Mouse (Mus musculus) forebrain, embryonic 15.5 days (tissue): ENCODE results near the gene 1700025G04Rik. TPM values are rescaled to one million over a fixed set of nuclear protein-coding genes. Genes with fewer than 3 reads are reported as not detected.

ENCODE experiments used
- ATAC-seq: fragments of 200-750 bp; cut with Nextera tagmentation; replicated peaks from 2 replicates; pipeline ENCODE4 v1.8.0; 2017; ENCODE audit warnings: mild to moderate bottlenecking, moderate TSS enrichment, moderate library complexity
- H3K27ac ChIP-seq: fragments of 300-500 bp; sonication (generic); replicated peaks from 2 replicates; pipeline ENCODE4 v1.5.1; 2015; ENCODE audit warnings: mild to moderate bottlenecking, inconsistent platforms
- H3K27me3 ChIP-seq: fragments of 300-500 bp; sonication (generic); 2 replicates; pipeline ENCODE4 v1.6.1; 2015; ENCODE audit warnings: inconsistent platforms
- H3K36me3 ChIP-seq: fragments of 300-500 bp; sonication (generic); 2 replicates; pipeline ENCODE4 v1.6.1; 2015; ENCODE audit warnings: mild to moderate bottlenecking, inconsistent platforms
- H3K4me1 ChIP-seq: fragments of 300-500 bp; sonication (generic); 2 replicates; pipeline ENCODE4 v1.6.1; 2015; ENCODE audit warnings: inconsistent platforms
- H3K4me2 ChIP-seq: fragments of 300-500 bp; sonication (generic); replicated peaks from 2 replicates; pipeline ENCODE4 v1.6.1; 2015; ENCODE audit warnings: mild to moderate bottlenecking, inconsistent platforms
- H3K4me3 ChIP-seq: fragments of 300-500 bp; sonication (generic); 2 replicates; pipeline ENCODE4 v1.5.1; 2015; ENCODE audit warnings: mild to moderate bottlenecking, inconsistent platforms
- H3K9ac ChIP-seq: fragments of 300-500 bp; sonication (generic); replicated peaks from 2 replicates; pipeline ENCODE4 v1.6.1; 2015; ENCODE audit warnings: mild to moderate bottlenecking, inconsistent platforms
- H3K9me3 ChIP-seq: fragments of 300-500 bp; sonication (generic); 2 replicates; pipeline ENCODE4 v1.6.1; 2016; ENCODE audit warnings: inconsistent platforms
- WGBS: fragments of 180-500 bp; shearing (Covaris S2); methylation state at CpG from one replicate; pipeline ENCODE4 v1.1.7; 2015; ENCODE audit warnings: mixed read lengths; 5-methylcytosine and 5-hydroxymethylcytosine counted together
- polyA plus RNA-seq: library from polyadenylated mRNA; unstranded; fragments of >200 nt; fragmentation: Nextera tagmentation; extraction: Ambion mirVana; gene quantifications from 2 replicates; pipeline ENCODE4 v1.2.1, GENCODE M21; 2015

Gene 1700025G04Rik
- polyA plus RNA-seq, 1 experiment from 2014 or later, result 41.2 TPM

DNA sequence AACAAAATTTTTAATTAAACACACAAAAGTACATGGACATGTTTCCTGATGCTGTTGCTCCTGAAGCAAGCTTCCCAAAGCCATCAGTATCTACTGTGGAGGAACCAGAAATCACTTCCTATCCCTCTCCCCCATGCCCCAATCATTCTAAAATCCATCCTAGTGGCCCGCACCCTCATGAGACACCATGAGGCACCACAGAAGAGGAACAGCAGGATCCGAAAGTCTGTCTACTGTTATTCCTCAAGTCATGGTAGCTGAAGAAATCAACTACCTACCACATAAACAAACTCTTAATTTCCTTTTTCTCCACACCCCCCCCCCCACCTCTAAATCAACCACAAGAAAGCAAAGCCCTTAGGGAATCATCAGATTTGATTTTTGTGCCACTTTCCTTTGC is 46.5 kb downstream of the 1700025G04Rik start:
- no peak for ATAC-seq
- Histone ChIP-seq H3K4me2 (no peak overlapping the region), H3K27ac (no peak overlapping the region), H3K4me1 (peaks cover 10% of the 10 kb centered on the region; the same call in 1 of the 2 replicates), H3K4me3 (no peak overlapping the region), H3K36me3 (no peaks in the 10 kb centered on the region), H3K27me3 (no peaks in the 10 kb centered on the region), H3K9me3 (no peaks in the 10 kb centered on the region), H3K9ac (no peak overlapping the region)
- WGBS, result 97% methylated on average over 2 of the region's 2 CpGs

DNA sequence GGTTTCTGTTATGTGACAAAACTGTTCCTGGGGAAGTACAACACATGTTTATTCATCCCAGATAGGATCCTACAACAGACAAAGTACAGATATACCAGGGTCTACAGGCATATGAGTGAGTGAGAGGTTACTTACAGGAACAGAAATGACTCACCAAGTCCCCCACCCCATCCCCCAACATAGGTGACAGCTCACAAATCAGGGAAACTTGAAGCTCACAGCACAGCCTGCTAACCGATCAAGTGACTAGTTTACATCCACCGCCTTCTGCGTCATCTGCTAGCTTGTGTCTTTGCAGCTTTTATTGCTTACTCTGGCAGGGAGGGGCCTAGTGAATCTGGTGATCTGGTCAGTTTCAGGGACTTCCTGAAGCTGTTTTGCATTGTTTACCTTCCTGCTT is 47.5 kb downstream of the 1700025G04Rik start:
- Histone ChIP-seq H3K36me3 (no peaks in the 10 kb centered on the region), H3K9ac (no peak overlapping the region), H3K9me3 (no peaks in the 10 kb centered on the region), H3K27me3 (no peaks in the 10 kb centered on the region), H3K27ac (no peak overlapping the region), H3K4me1 (peaks cover 11% of the 10 kb centered on the region), H3K4me3 (no peak overlapping the region), H3K4me2 (no peak overlapping the region)
- ATAC-seq, result no peak
- 75% methylated on average over 3 of the region's 3 CpGs for WGBS

DNA sequence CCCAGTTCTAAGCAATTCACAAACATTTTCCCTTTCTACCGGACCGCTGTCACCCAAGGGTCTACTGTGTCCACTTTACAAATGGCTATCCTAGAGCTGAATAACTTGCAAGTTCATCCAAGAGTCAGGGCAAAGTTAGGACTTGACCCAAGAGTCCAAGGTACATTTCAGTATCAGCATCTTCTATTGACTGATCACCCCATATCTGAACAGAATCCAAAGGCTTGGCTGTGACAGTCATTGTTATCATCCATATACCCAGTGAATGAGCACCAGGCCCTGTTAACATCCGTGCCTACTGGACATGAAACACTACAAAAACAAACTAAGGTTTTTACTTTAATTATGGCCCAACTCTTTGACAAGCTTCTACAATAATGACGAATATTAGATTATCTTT is 48.9 kb downstream of the 1700025G04Rik start:
- Histone ChIP-seq H3K4me3 (no peak overlapping the region), H3K27me3 (no peaks in the 10 kb centered on the region), H3K4me2 (no peak overlapping the region), H3K9ac (no peak overlapping the region), H3K9me3 (no peaks in the 10 kb centered on the region), H3K36me3 (no peaks in the 10 kb centered on the region), H3K27ac (no peak overlapping the region), H3K4me1 (peaks cover 5% of the 10 kb centered on the region; the same call in 1 of the 2 replicates)
- ATAC-seq, result no peak
- 89% methylated on average over 4 of the region's 4 CpGs for WGBS

DNA sequence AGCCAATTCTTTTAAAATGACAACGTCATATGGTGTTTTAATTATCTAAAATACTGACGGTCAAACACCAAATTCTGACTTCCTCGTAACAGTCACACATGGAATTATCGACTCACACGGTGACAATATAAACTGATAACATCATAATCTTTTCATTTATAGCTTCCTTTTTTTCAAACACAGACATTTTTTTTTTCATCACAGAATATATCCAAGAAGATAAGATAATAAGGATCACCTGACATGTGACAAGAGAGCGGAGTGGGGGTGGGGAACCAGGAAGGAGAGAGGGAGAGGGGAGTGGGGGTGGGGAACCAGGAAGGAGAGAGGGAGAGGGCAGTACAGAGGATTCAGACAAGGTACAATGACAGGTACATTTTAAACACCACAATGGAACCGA is 49.9 kb downstream of the 1700025G04Rik start:
- peaks cover 5% of the 10 kb centered on the region; the same call in 1 of the 2 replicates for H3K4me1 ChIP-seq
- no peaks in the 10 kb centered on the region for H3K36me3 ChIP-seq
- ATAC-seq, result no peak

DNA sequence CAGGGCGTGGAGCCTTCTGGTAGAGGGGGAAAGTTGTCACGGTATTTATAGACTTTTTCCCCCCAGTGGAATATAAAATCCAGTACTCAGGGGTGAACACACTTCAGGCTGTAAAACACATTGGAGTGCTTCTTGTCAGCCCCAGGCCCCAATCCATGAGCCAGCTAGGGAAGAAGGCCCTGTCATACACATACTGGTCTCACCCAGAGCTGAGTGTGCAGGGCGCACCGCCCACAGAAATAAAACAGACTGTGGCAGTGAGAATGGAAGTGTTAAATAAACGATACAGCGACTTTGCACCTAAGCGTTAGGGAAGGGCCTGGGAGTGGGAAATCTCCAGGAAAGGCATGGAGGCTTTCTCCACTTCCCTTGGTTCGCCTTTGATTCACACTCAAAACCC is 50.3 kb downstream of the 1700025G04Rik start:
- no peak for ATAC-seq
- WGBS, result 82% methylated on average over 8 of the region's 8 CpGs
- H3K36me3 ChIP-seq, result no peaks in the 10 kb centered on the region
- no peak overlapping the region for H3K27ac ChIP-seq
- H3K4me2 ChIP-seq, result no peak overlapping the region
- no peak overlapping the region for H3K4me3 ChIP-seq
- H3K9ac ChIP-seq, result no peak overlapping the region
- no peaks in the 10 kb centered on the region for H3K9me3 ChIP-seq
- no peaks in the 10 kb centered on the region for H3K27me3 ChIP-seq
- peaks cover 8% of the 10 kb centered on the region; the same call in 1 of the 2 replicates for H3K4me1 ChIP-seq

More for the DNA sequence above, 49.9 kb downstream of the 1700025G04Rik start:
- H3K27ac ChIP-seq, result no peak overlapping the region
- no peaks in the 10 kb centered on the region for H3K9me3 ChIP-seq
- H3K4me2 ChIP-seq, result no peak overlapping the region
- WGBS, result 74% methylated on average over 7 of the region's 7 CpGs
- no peaks in the 10 kb centered on the region for H3K27me3 ChIP-seq
- no peak overlapping the region for H3K9ac ChIP-seq
- no peak overlapping the region for H3K4me3 ChIP-seq

DNA sequence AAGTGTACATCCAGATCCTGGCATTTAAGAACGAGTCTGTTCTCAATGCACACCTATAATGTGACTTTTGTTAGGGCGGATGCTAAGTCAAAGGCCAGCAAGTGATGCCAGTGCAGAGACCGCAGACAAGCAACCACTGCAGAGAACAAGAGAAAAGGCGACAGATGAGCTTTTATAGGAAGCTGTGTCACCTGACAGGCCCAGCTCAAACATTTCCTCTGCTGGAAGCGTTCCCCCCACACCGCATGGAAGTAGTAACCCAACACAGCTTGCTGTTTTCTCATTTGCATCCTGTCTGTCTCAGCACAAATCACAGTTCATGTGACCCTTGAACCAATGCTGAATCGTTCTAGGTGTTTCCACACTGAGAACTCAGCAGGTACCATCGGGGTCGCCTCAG is 51.8 kb downstream of the 1700025G04Rik start:
- H3K27ac ChIP-seq, result no peak overlapping the region
- 65% methylated on average over 9 of the region's 9 CpGs for WGBS
- H3K4me2 ChIP-seq, result no peak overlapping the region
- no peaks in the 10 kb centered on the region for H3K9me3 ChIP-seq
- no peak overlapping the region for H3K4me3 ChIP-seq
- peaks cover 9% of the 10 kb centered on the region; the same call in 1 of the 2 replicates for H3K4me1 ChIP-seq
- ATAC-seq, result no peak
- H3K36me3 ChIP-seq, result no peaks in the 10 kb centered on the region
- no peak overlapping the region for H3K9ac ChIP-seq
- H3K27me3 ChIP-seq, result no peaks in the 10 kb centered on the region

DNA sequence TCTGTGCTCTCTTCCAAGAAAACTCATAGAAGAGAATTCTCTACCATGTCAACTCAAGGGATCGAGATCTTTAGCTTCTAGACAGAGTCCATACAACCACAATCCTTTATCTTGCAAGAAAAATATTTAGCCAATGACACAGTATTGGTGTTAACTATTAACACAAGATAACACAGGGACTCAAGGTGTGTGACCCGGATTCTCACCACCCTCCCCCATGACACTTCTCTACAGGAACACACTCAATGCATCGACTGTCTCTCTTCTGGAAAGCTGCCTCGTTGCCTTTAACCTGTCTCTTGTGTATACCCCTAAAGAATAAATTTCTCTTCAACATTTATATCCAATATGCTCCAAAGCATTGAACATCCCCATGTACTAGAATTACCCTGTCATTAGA is 52.3 kb downstream of the 1700025G04Rik start:
- Histone ChIP-seq H3K27ac (no peak overlapping the region), H3K4me1 (peaks cover 9% of the 10 kb centered on the region; the same call in 1 of the 2 replicates), H3K9ac (no peak overlapping the region), H3K4me3 (no peak overlapping the region), H3K27me3 (no peaks in the 10 kb centered on the region), H3K9me3 (no peaks in the 10 kb centered on the region), H3K36me3 (no peaks in the 10 kb centered on the region), H3K4me2 (no peak overlapping the region)
- no peak for ATAC-seq
- WGBS, result 79% methylated on average over 4 of the region's 4 CpGs

DNA sequence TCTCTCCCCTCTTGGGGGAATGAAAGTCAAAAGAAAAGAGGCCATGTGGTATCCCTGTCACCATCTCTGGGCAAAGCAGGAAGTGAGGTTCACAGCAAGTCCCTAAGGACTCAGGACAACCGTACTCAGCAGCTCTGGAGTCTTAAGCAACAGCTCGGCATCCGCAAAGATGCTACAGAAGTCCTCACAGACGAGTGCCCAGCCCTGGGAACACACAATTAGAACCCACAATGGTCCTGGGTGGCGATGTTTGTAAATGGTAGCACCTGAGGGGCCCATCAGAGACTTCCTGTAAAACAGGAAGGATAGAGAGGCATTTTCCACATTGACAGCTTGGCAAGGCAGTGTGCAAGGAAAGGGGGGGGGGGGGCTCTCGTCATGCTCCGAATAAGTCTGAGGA is 55.2 kb downstream of the 1700025G04Rik start:
- H3K9ac ChIP-seq, result no peak overlapping the region
- ATAC-seq, result no peak
- H3K4me2 ChIP-seq, result no peak overlapping the region
- no peaks in the 10 kb centered on the region for H3K27me3 ChIP-seq
- no peaks in the 10 kb centered on the region for H3K36me3 ChIP-seq
- H3K4me3 ChIP-seq, result no peak overlapping the region
- WGBS, result 51% methylated on average over 7 of the region's 7 CpGs
- H3K27ac ChIP-seq, result no peak overlapping the region
- H3K9me3 ChIP-seq, result no peaks in the 10 kb centered on the region
- peaks cover 13% of the 10 kb centered on the region; the same call in 1 of the 2 replicates for H3K4me1 ChIP-seq

DNA sequence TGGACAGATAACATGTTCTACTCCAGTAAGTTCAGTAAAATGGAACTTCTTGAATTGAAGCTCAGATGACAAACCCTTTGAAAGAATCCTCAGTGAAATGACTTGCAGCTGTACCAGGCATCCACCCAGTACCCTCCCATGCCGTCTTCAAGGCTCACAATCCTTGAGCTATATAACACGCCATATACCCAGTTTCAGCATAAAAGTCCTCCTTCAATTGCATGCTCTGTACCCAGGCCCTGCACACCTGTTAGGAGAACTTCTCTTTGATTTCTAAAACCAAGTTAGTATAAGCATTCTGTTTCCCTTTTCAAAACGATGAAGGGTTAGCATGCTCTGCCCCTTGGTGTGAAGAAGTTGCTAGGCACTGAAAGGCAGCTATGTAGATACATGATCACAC is 56.2 kb downstream of the 1700025G04Rik start:
- 81% methylated on average over 3 of the region's 3 CpGs for WGBS
- no peak overlapping the region for H3K9ac ChIP-seq

DNA sequence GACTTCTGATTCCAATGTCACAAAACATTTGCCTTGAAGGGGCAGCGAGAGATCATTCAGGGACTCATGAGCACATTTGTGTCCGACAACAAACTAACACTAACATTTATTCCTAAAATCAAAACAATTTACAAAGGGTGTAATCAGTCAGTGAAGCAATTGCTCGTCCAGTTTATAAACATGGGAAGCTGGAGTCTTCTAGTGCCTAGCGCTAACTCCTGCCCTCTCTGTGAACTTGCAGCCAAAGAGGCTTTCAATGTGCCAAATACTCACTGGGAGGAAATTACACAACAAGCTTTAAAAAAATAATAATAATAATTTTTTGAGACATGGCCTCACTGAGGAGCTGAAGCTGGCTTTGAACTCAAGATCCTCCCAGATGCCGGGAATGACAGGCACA is 57.8 kb downstream of the 1700025G04Rik start:
- H3K9ac ChIP-seq, result no peak overlapping the region
- no peak overlapping the region for H3K27ac ChIP-seq
- no peak overlapping the region for H3K4me2 ChIP-seq
- no peaks in the 10 kb centered on the region for H3K36me3 ChIP-seq
- no peaks in the 10 kb centered on the region for H3K27me3 ChIP-seq
- H3K4me3 ChIP-seq, result no peak overlapping the region
- 87% methylated on average over 5 of the region's 5 CpGs for WGBS
- 0 out of 2 replicates have a peak, but pooled peaks cover 8% of the 10 kb centered on the region for H3K4me1 ChIP-seq
- no peaks in the 10 kb centered on the region for H3K9me3 ChIP-seq
- ATAC-seq, result no peak

More for the DNA sequence above, 56.2 kb downstream of the 1700025G04Rik start:
- no peak overlapping the region for H3K27ac ChIP-seq
- no peak overlapping the region for H3K4me2 ChIP-seq
- ATAC-seq, result no peak
- no peaks in the 10 kb centered on the region for H3K9me3 ChIP-seq
- no peak overlapping the region for H3K4me3 ChIP-seq
- H3K36me3 ChIP-seq, result no peaks in the 10 kb centered on the region
- H3K4me1 ChIP-seq, result peaks cover 13% of the 10 kb centered on the region; the same call in 1 of the 2 replicates
- H3K27me3 ChIP-seq, result no peaks in the 10 kb centered on the region

DNA sequence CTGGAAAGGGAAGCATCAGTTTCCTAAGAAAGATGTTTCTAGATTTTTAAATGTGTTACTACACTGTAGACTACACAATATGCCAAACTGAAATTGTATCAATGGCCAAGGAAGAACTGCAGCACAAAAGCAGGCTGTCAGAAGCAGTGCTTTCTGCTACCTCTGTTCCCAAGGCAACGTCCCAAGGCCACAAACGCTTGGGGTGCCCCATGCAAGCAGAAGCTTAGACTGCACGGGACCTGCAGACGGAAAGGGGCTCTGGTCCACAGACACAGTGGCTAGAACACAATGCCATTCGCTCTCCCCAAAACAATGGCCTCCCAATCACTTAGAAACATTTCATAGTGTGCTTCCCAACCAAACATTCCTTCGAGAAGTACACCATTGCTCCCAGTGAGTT is 59.4 kb downstream of the 1700025G04Rik start:
- WGBS, result 30% methylated on average over 6 of the region's 6 CpGs
- ATAC-seq, result no peak; the same call in 1 of the 2 replicates
- no peak overlapping the region for H3K27ac ChIP-seq

DNA sequence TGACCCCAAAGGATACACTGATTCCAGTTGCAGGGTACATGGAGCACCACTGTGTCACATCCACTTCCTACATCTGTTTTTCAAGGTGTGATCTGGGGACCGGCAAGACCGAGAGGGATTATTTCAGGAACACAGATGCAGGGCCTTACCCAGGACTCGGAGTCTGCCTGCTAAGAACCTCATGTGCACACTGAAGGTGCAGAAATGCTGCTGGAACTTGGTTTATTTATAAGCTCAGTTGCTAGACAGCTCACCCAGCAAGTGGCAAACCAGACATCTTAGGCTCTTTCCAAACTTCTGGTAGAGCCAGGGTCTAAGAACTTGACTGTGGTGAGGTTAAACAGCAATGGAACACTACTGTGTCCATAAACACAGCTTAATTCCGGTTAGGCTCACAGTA is 61.2 kb downstream of the 1700025G04Rik start:
- H3K4me1 ChIP-seq, result 0 out of 2 replicates have a peak, but pooled peaks cover 4% of the 10 kb centered on the region

More for the DNA sequence above, 59.4 kb downstream of the 1700025G04Rik start:
- Histone ChIP-seq H3K4me3 (no peak overlapping the region), H3K4me1 (0 out of 2 replicates have a peak, but pooled peaks cover 8% of the 10 kb centered on the region), H3K36me3 (no peaks in the 10 kb centered on the region), H3K27me3 (no peaks in the 10 kb centered on the region), H3K9me3 (no peaks in the 10 kb centered on the region), H3K9ac (no peak overlapping the region), H3K4me2 (no peak overlapping the region)

DNA sequence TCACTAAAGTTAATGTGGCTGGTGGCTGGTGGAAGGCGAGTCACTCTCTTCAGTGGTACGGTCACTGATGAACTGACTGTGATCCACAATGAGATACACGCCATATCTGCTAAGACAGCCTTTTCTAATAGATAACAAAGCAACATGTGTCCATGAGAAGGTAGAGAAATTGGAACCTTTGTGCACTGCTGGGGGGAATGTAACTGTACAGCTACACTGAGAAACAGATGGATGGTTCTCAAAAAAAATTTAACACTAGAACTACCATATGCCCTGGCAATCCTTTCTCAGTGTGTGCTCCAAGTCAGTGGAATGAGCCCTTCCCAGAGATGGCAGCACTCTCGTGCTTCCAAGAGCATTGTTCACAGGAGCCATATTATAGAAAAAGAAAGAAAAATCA is 63.2 kb downstream of the 1700025G04Rik start:
- no peak overlapping the region for H3K4me2 ChIP-seq
- 0 out of 2 replicates have a peak, but pooled peaks cover 4% of the 10 kb centered on the region for H3K4me1 ChIP-seq
- peak overlapping the region; percentile 44; the same call in 1 of the 2 replicates for H3K27ac ChIP-seq
- H3K4me3 ChIP-seq, result no peak overlapping the region
- peak; percentile 74; the same call in 1 of the 2 replicates for ATAC-seq
- no peaks in the 10 kb centered on the region for H3K9me3 ChIP-seq
- no peak overlapping the region for H3K9ac ChIP-seq
- H3K27me3 ChIP-seq, result no peaks in the 10 kb centered on the region
- no peaks in the 10 kb centered on the region for H3K36me3 ChIP-seq
- 80% methylated on average over 4 of the region's 4 CpGs for WGBS

More for the DNA sequence above, 61.2 kb downstream of the 1700025G04Rik start:
- no peak overlapping the region for H3K27ac ChIP-seq
- WGBS, result 92% methylated on average over 4 of the region's 4 CpGs
- no peak for ATAC-seq
- H3K9me3 ChIP-seq, result no peaks in the 10 kb centered on the region
- no peaks in the 10 kb centered on the region for H3K27me3 ChIP-seq
- no peak overlapping the region for H3K4me2 ChIP-seq
- no peak overlapping the region for H3K9ac ChIP-seq
- no peak overlapping the region for H3K4me3 ChIP-seq
- no peaks in the 10 kb centered on the region for H3K36me3 ChIP-seq
